Mouse (Mus musculus) G1E-ER4 (cell line): ENCODE data around the gene Cdk14. TPM values are rescaled to one million over a fixed set of nuclear protein-coding genes. Genes with fewer than 3 reads are reported as not detected.
A peak's percentile ranks its signal among the peaks of the same experiment; 100 is the strongest.

ENCODE experiments used
- GATA1 ChIP-seq: IDR thresholded peaks from one replicate; pipeline ENCODE4 v1.8.0; 2012; ENCODE audit warnings: low read length, inconsistent platforms
- polyA plus RNA-seq: library from polyadenylated mRNA; stranded (reverse); fragments of >175 nt; gene quantifications from 2 replicates; pipeline ENCODE4 v1.2.3, GENCODE M21; 2012

The Cdk14 gene
- polyA plus RNA-seq, 1 experiment: not detected

GRCm38 (mm10) chr5:5206012-5206411, 214.1 kb downstream of the Cdk14 start:
- TF ChIP-seq GATA1: no peak

DNA sequence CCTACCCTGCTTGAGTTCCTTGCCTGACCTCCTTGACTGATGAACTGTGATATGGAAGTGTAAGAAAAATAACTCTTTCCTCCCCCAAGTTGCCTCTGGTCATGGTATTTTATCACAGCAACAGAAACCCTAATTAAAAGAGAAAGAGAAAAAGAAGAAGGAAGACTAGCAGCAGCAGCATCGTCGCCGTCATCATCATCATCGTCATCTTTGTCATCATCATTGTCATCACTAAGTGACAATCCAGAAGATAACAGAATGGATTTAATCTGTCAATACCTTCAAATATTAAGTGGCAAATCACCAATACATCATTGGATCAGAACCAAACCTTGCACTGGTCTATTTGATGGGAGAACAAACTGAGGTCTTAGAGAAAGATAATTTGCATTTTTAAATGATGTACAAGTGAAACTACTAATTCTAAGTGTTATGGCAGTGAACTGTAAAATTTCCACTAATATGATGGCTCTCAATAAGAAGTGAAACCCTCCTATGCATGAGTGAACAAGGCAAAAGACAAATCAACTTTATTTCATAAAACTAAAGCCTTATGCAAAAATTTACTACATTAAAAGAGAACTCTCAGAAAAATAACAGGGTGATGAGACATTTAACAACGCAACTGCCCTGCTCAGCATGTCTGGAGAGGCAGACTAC, 225.4 kb downstream of the Cdk14 start:
- no peak for TF ChIP-seq GATA1

GRCm38 (mm10) chr5:5189590-5189989, 230.5 kb downstream of the Cdk14 start:
- no peak for TF ChIP-seq GATA1

GRCm38 (mm10) chr5:5185987-5186742, 233.9 kb downstream of the Cdk14 start:
- peak; percentile 7 for TF ChIP-seq GATA1

GRCm38 (mm10) chr5:5185521-5185920, 234.6 kb downstream of the Cdk14 start:
- TF ChIP-seq GATA1: no peak

GRCm38 (mm10) chr5:5180711-5181110, 239.4 kb downstream of the Cdk14 start:
- no peak for TF ChIP-seq GATA1

DNA sequence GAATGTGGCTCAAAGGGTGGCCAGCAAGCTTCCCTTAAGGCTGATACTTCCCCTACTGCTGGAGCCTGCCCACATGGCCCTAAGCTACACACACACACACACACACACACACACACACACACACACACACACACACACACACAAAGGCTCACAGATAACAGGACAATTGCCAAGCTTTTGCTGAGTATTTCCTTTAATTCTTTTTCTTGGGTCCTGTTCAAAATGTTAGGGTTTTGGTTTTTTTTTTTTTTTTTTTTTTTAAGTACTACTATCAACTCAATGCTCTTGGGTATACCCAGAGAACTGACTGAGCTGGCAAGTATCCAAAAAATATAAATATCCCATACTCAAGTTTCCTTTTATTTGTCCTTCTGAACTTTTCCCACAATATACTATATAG, 239.8 kb downstream of the Cdk14 start:
- no peak for TF ChIP-seq GATA1

- TF ChIP-seq GATA1: no peak
These were observed 244.1 kb downstream of the Cdk14 start for GRCm38 (mm10) chr5:5176052-5176451.

DNA sequence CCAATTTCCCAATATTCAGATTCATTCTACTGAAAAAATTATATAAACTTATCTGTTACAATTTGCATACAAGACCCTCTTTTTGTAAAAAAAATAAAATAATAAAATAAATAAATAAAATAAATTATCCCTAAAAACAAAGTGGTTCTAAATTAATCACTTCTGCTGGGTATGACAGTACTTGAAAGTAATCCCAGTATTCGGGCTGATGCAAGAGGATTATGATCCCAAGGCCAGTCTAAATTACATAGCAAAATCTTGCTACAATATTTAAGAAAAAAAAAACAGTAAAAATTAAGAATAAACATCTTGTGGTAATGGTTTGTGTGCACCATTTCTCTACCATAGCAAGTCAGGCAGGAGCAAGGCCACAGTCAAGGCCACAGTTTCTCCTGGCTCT, 244.5 kb downstream of the Cdk14 start:
- TF ChIP-seq GATA1: no peak

DNA sequence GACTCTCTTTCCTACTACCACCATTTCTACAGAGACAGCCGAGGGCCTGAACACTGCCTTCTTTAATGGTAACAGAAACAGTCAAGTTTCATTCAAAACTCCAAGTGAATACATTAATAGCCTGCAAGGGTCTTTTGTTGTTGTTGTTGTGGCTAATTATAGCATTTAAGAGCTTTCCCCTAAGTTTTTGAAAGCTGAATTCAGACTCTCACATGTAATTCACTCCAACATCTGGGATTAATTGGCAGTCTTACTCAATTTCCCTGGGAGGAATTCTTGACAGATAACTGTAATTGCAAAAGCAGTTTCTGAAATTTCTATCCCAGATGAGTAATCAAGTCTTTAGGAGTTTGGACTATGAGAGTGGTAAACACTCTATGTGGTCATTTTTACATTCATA, 245.0 kb downstream of the Cdk14 start:
- no peak for TF ChIP-seq GATA1

- TF ChIP-seq GATA1: no peak
These were observed 254.0 kb downstream of the Cdk14 start for GRCm38 (mm10) chr5:5166086-5166485.

- TF ChIP-seq GATA1: no peak
These were observed 255.8 kb downstream of the Cdk14 start for GRCm38 (mm10) chr5:5164326-5164725.

DNA sequence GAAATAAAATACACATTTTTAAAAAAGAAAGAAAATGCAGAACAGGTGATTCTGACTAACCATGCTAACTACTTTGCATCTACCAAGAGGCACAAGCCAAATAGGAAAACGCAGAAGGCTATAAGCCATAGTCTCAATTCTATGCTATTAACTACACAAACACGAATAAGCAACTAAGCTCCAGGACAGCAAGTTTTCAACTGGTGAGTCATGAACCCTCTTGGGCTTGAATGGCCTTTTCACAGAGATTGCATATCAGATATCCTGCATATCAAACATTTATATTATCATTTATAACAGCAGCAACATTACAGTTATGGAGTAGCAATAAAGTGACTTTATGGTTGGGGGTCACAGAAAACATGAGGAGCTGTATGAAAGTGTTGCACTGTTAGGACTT, 256.3 kb downstream of the Cdk14 start:
- no peak for TF ChIP-seq GATA1

GRCm38 (mm10) chr5:5159521-5159920, 260.6 kb downstream of the Cdk14 start:
- no peak for TF ChIP-seq GATA1

DNA sequence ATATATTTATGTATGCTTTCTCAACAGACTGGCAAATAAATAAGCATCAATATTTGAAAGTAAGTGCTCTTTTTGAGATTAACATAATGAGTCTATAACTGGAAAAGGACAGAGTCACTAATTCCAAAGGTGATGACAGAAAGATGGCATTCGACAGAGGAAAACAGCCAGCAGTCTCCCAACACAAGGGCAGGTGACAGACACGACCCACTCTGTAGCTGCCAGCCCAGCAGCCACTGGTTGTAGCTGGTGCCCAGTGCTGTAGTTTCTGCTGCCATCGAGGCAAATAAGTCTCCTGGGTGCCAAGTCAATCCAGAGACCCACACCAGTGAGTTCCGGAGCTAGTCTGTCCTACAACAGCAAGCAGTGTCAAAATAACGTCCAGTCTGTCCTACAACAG, 280.3 kb downstream of the Cdk14 start:
- TF ChIP-seq GATA1: no peak

GRCm38 (mm10) chr5:5134905-5135511, 285.1 kb downstream of the Cdk14 start:
- TF ChIP-seq GATA1: no peak
